Mouse (Mus musculus): ENCODE data around the gene Lhfp.

GRCm38 (mm10) chr3:52999016-52999744 lies 42.1 kb upstream of the Lhfp start:
- TF ChIP-seq CTCF (conservative IDR thresholded peaks at IDR 0.05; ENCODE audit: low read length) (no peak), NANOG (IDR thresholded peaks at IDR 0.05; ENCODE audit: borderline replicate concordance, low read length) (no peak)

All from E14TG2a.4 (cell line).